11 mouse cellular contexts compared by ENCODE assay signal in genomic region chr10:90432479-90432878, GRCm38 (mm10).
A peak's percentile ranks its signal among the peaks of the same experiment; 100 is the strongest.
DNase-seq lines count a peak whose midpoint lies in the region; ATAC-seq lines count a peak whose summit lies in the region.
"Had no signal": no experiment of that assay in that cellular context is flagged by ENCODE, and none has a peak within 500 bp of the region (broad histone marks: within the 10 kb centered on the region; RNA-seq: fewer than 3 reads in every experiment).

No protein-coding gene starts in this region.

- H3K4me3 ChIP-seq in forebrain, embryonic 14.5 days (ENCODE audit: low read depth, low read length) = no peak overlapping the region
- no peak overlapping the region for H3K4me3 ChIP-seq in forebrain, embryonic 13.5 days
- H3K4me3 ChIP-seq in midbrain, embryonic 15.5 days = no peak overlapping the region
- H3K4me3 ChIP-seq in midbrain, embryonic 10.5 days = no peak overlapping the region
- H3K4me3 ChIP-seq: liver, embryonic 12.5 days had no signal

- H3K27me3 ChIP-seq in forebrain, embryonic 14.5 days (replicated peaks; ENCODE audit: control insufficient read depth, insufficient read depth, low read length) = no peaks in the 10 kb centered on the region
- H3K27me3 ChIP-seq in forebrain, embryonic 13.5 days = no peaks in the 10 kb centered on the region
- no peaks in the 10 kb centered on the region for H3K27me3 ChIP-seq in midbrain, embryonic 15.5 days (replicated peaks)
- no peaks in the 10 kb centered on the region for H3K27me3 ChIP-seq in midbrain, embryonic 10.5 days (ENCODE audit: low read depth, poor library complexity, severe bottlenecking)
- H3K27me3 ChIP-seq: liver, embryonic 12.5 days had no signal

- no peak overlapping the region for H3K9ac ChIP-seq in forebrain, embryonic 14.5 days (ENCODE audit: low read length)
- no peak overlapping the region for H3K9ac ChIP-seq in forebrain, embryonic 13.5 days
- no peak overlapping the region for H3K9ac ChIP-seq in midbrain, embryonic 15.5 days
- H3K9ac ChIP-seq: liver, embryonic 12.5 days had no signal

- no peaks in the 10 kb centered on the region for H3K36me3 ChIP-seq in forebrain, embryonic 14.5 days (ENCODE audit: control insufficient read depth, insufficient read depth, low read length)
- no peaks in the 10 kb centered on the region for H3K36me3 ChIP-seq in forebrain, embryonic 13.5 days (ENCODE audit: poor library complexity, severe bottlenecking)
- no peaks in the 10 kb centered on the region for H3K36me3 ChIP-seq in midbrain, embryonic 15.5 days (replicated peaks)
- no peaks in the 10 kb centered on the region for H3K36me3 ChIP-seq in midbrain, embryonic 10.5 days
- H3K36me3 ChIP-seq: liver, embryonic 12.5 days had no signal

- H3K27ac ChIP-seq in forebrain, embryonic 14.5 days (ENCODE audit: low read depth, low read length) = peak overlapping the region; percentile 2; the same call in 1 of the 2 replicates
- H3K27ac ChIP-seq in forebrain, embryonic 13.5 days = no peak overlapping the region
- 0 out of 2 replicates have a peak overlapping the region, but pooled peaks have one; percentile 34 for H3K27ac ChIP-seq in midbrain, embryonic 15.5 days
- H3K27ac ChIP-seq in midbrain, embryonic 10.5 days (replicated peaks) = no peak overlapping the region
- H3K27ac ChIP-seq: liver, embryonic 12.5 days; macrophage had no signal

- no peaks in the 10 kb centered on the region for H3K4me1 ChIP-seq in forebrain, embryonic 14.5 days (ENCODE audit: control insufficient read depth, insufficient read depth, low read length)
- no peaks in the 10 kb centered on the region for H3K4me1 ChIP-seq in forebrain, embryonic 13.5 days
- H3K4me1 ChIP-seq in midbrain, embryonic 15.5 days = no peaks in the 10 kb centered on the region
- no peaks in the 10 kb centered on the region for H3K4me1 ChIP-seq in midbrain, embryonic 10.5 days
- H3K4me1 ChIP-seq: liver, embryonic 12.5 days had no signal

- H3K9me3 ChIP-seq in forebrain, embryonic 14.5 days (replicated peaks; ENCODE audit: control insufficient read depth, low read length) = no peaks in the 10 kb centered on the region
- H3K9me3 ChIP-seq in forebrain, embryonic 13.5 days (replicated peaks) = no peaks in the 10 kb centered on the region
- H3K9me3 ChIP-seq in midbrain, embryonic 15.5 days = no peaks in the 10 kb centered on the region
- no peaks in the 10 kb centered on the region for H3K9me3 ChIP-seq in midbrain, embryonic 10.5 days (replicated peaks)
- H3K9me3 ChIP-seq: liver, embryonic 12.5 days had no signal

- WGBS in forebrain, embryonic 14.5 days = 72% methylated on average over 12 of the region's 12 CpGs
- WGBS in forebrain, embryonic 13.5 days = 72% methylated on average over 12 of the region's 12 CpGs
- 59% methylated on average over 12 of the region's 12 CpGs for WGBS in midbrain, embryonic 15.5 days
- WGBS in midbrain, embryonic 10.5 days = 75% methylated on average over 12 of the region's 12 CpGs

- no peak for DNase-seq in forebrain, embryonic 14.5 days (ENCODE audit: low spot score)
- no peak for DNase-seq in midbrain, embryonic 10.5 days (ENCODE audit: low spot score)
- DNase-seq in left cerebral cortex, postnatal 36 days (ENCODE audit: low spot score in 2 of 2) = peak; percentile 49 to 50
- peak; percentile 30 to 37 for DNase-seq in right cerebral cortex, postnatal 10 days (ENCODE audit: low spot score in 2 of 2)
- DNase-seq in gastrocnemius, postnatal 14 days = no peak
- DNase-seq in thymus, adult 18-20 months = no peak
- DNase-seq: gastrocnemius, postnatal 10 days had no signal

- no peak overlapping the region for H3K4me2 ChIP-seq in forebrain, embryonic 14.5 days (ENCODE audit: low read length)
- H3K4me2 ChIP-seq in forebrain, embryonic 13.5 days = no peak overlapping the region
- H3K4me2 ChIP-seq in midbrain, embryonic 15.5 days = peak overlapping the region; percentile 28
- H3K4me2 ChIP-seq: liver, embryonic 12.5 days had no signal

- no peak for ATAC-seq in forebrain, embryonic 14.5 days
- no peak for ATAC-seq in forebrain, embryonic 13.5 days
- ATAC-seq in midbrain, embryonic 15.5 days (replicated peaks) = no peak
- ATAC-seq: liver, embryonic 12.5 days had no signal

- intact Hi-C loops in left cerebral cortex, postnatal 36 days (cut with DNase I) = loop anchor here (5.0 kb wide), 2 partner anchors 145 to 255 kb away; no protein-coding TSS in a partner anchor
- intact Hi-C loops in gastrocnemius, postnatal 14 days (cut with DNase I; ENCODE audit: low total_unique reads) = no loop called here

Comparison
In these comparisons a context has a peak if more than half of its experiments do, and no peak if none do; other contexts are left out.
1. H3K27ac ChIP-seq: peak in forebrain, embryonic 14.5 days (single experiment) and midbrain, embryonic 15.5 days (single experiment); none in forebrain, embryonic 13.5 days (single experiment) and midbrain, embryonic 10.5 days (single experiment).
2. DNase-seq: peak in left cerebral cortex, postnatal 36 days (2 of 2) and right cerebral cortex, postnatal 10 days (2 of 2); none in forebrain, embryonic 14.5 days (single experiment), midbrain, embryonic 10.5 days (single experiment), gastrocnemius, postnatal 14 days (single experiment) and thymus, adult 18-20 months (0 of 2).